Mouse (Mus musculus) ES-Bruce4 (cell line): ENCODE results near the gene Tbrg4.

Source experiments
- CTCF ChIP-seq: IDR thresholded peaks from one replicate; pipeline ENCODE4 v1.8.1; 2011; ENCODE audit warnings: low read depth, low read length
- POLR2A ChIP-seq: IDR thresholded peaks from one replicate; pipeline ENCODE4 v1.8.1; 2011; ENCODE audit warnings: low read length; ENCODE audit not compliant: insufficient read depth

- TF ChIP-seq CTCF (peak; percentile 88), POLR2A (no peak)
Observed at GRCm38 (mm10) chr11:6628568-6628967, 2.7 kb upstream of the Tbrg4 start.
